Mouse (Mus musculus) bone marrow, adult 2 months (tissue): ENCODE data around the gene Ip6k1. TPM values are rescaled to one million over a fixed set of nuclear protein-coding genes. Genes with fewer than 3 reads are reported as not detected.

Experiments used
- H3K27ac ChIP-seq: fragments of 200-500 bp; 2 replicates; pipeline ENCODE4 v1.5.1; 2012; ENCODE audit warnings: low read depth, mild to moderate bottlenecking, control low read depth, inconsistent platforms, low read length; ENCODE audit not compliant: control insufficient read depth, poor library complexity, insufficient read depth
- H3K4me1 ChIP-seq: fragments of 200-500 bp; 2 replicates; pipeline ENCODE4 v1.6.1; 2011; ENCODE audit warnings: low read length; ENCODE audit not compliant: control insufficient read depth, insufficient read depth
- H3K4me3 ChIP-seq: fragments of 200-500 bp; replicated peaks from 2 replicates; pipeline ENCODE3; 2011; ENCODE audit warnings: mild to moderate bottlenecking, low read depth, low read length, control low read depth; ENCODE audit not compliant: control insufficient read depth
- CTCF ChIP-seq: fragments of 200-500 bp; IDR thresholded peaks from 2 replicates; pipeline ENCODE4 v1.5.1; 2011; ENCODE audit warnings: low read length, control low read depth; ENCODE audit not compliant: control insufficient read depth, insufficient read depth
- POLR2A ChIP-seq: fragments of 200-500 bp; IDR thresholded peaks from 2 replicates; pipeline ENCODE4 v1.6.1; 2011; ENCODE audit warnings: low read depth, mild to moderate bottlenecking, control low read depth, low read length, borderline replicate concordance; ENCODE audit not compliant: control insufficient read depth
- WGBS: fragments of 180-500 bp; shearing (Covaris S2); methylation state at CpG from one replicate; pipeline ENCODE4 v1.1.7; 2018; 5-methylcytosine and 5-hydroxymethylcytosine counted together
- polyA plus RNA-seq: library from polyadenylated mRNA; stranded (reverse); fragments of >200 nt; gene quantifications from 2 replicates; pipeline ENCODE4 v1.2.4, GENCODE M21; 2011; ENCODE audit warnings: low replicate concordance; ENCODE audit not compliant: missing spikeins, insufficient read depth, insufficient read length

Ip6k1 gene
- 54.3 and 99.5 TPM in 2 replicates for polyA plus RNA-seq

DNA sequence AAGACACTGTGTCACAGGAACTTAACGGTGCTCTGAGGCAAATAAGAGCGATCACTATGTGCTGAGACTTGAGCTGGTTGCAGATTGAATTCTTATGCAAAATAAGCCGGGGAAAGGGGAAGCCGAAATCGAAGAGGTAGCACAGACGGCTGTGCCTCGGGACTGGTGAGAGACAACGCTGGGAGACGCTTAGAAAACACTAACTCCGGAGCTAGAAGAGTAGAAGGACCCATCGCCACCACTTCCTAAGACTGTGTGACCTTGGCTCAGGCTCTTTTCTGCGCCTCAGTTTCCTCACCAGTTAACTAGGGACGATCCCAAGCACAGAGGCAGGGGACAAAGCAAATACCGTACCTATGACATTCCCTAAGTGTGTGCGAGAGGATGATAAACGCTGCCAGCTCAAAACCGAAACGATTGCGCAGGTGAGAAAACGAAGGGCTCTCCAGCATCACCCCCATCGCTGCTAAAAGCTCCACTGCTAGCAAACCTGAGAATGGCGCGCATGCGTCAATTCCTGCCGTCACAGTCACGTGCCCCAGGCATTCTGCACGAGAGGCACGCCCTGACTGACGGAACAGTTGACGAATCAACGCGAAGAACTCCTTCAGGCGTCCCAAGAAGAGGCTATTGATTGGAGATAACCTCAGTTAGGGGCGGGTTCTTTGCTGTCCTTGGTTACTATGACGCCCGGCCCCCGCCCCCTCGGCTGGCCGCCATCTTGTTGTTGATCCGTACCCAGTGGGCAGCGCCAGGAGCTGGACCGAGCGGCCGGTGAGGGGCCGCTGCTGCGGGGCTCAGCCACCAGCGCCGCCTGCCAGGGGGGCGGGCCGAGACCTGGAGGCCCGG, at the start of gene Ip6k1:
Ip6k1 (plus strand) TSS at position 580 of the 849 bp plus-strand sequence.
- Histone ChIP-seq H3K4me1 (no peaks in the 10 kb centered on the region; the same call in 1 of the 2 replicates), H3K27ac (peak within 1 kb of the TSS; percentile 91), H3K4me3 (peak within 1 kb of the TSS; percentile 94)
- TF ChIP-seq POLR2A (peak; percentile 89), CTCF (no peak)
- WGBS: under 1% methylated on average over 51 of the region's 51 CpGs

DNA sequence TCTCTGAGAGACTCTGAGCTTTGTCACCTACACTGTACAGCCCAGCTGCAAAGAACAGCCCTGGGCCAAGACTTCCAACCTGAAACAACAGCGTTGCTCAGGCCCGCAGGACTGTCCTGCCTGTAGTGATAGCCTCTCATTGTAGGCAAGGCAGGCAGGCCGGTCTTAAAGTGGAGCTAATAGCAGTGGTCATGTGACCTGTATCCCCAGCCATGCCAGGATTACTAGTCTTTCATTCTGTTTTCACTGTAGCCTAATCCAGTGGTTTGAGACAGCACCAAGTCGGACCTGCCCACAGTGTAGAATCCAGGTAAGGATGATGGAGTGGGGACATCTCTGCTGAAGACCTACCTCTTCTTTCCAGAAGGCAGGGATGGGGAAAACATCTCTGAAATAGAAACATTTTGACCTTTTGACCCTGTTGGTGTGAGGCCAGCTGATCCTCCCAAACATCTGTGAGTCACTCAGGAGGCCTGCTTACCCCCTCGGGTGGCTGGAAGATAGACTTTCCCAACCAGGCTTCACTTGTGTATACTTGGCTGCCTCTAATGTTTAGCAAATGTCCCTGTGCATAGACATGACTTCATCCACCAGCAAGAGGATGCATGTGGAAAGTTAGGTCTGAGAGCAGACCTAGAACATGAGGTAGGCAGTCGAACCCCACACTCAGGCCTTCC, 46.5 kb upstream of the Ip6k1 start:
- TF ChIP-seq POLR2A (no peak), CTCF (no peak)
- Histone ChIP-seq H3K4me1 (no peaks in the 10 kb centered on the region), H3K27ac (no peak overlapping the region), H3K4me3 (no peak overlapping the region)
- 86% methylated on average over 6 of the region's 6 CpGs for WGBS

DNA sequence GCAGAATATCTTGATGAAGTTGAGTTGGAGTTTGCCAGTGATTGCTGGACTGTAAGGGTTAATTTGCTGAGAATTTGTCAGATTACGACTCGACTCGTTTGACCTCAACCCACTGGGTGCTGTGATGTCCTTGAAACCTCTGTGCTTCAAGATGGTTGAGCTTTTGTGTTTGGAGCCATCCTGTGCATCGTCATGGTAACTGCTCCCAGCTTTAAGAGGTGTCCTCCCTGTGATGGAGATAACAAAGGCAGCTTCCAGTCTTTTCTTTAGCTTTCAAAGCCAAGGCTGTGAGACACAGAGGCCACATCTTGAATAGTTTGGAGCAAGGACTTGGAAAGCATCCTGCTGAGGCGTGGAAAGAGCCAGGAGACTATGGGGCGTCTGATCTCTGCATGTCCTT, 45.2 kb upstream of the Ip6k1 start:
- Histone ChIP-seq H3K4me3 (no peak overlapping the region), H3K27ac (no peak overlapping the region), H3K4me1 (no peaks in the 10 kb centered on the region)
- no peak for TF ChIP-seq CTCF
- no peak for TF ChIP-seq POLR2A
- WGBS: 79% methylated on average over 6 of the region's 6 CpGs

DNA sequence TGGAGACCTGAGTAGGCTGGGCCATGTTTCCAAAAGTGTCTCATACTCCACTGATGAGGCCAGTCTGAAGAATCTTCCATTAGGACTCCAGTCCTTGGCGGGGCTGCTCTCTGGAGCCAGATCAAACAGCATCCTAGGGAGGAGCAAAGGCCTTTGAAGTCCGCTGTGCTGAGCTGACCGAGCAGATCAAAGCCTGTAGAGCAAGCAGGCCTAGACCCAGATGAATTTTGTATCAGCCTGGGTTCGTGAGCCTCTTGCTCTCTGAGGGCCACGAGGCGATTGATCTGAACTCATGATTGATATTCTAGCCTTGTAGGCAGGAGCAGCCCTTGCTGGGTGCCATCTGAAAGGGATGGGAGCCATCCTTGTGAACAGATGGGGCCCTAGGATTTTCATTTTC, 42.4 kb upstream of the Ip6k1 start:
- Histone ChIP-seq H3K4me1 (no peaks in the 10 kb centered on the region), H3K27ac (no peak overlapping the region), H3K4me3 (no peak overlapping the region)
- 95% methylated on average over 6 of the region's 6 CpGs for WGBS
- no peak for TF ChIP-seq POLR2A
- no peak for TF ChIP-seq CTCF

DNA sequence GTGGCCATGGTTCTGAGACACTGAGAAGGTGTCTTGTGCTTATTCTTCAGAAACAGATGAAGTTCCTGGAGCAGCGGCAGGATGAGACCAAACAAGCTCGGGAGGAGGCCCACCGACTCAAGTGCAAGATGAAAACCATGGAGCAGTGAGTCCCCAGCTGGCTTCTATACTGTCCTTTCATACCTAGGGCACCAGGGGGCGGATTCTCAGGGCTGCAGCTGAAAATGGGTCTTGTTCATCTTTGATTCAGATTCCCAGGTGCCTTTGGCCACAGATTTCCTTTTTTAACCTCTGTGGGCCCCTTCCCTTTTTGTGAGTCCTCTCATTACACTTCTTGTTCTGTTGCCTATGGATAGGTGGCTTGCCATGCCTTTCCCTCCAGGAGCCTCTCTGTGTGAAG, 41.4 kb upstream of the Ip6k1 start:
- Histone ChIP-seq H3K4me1 (no peaks in the 10 kb centered on the region), H3K4me3 (no peak overlapping the region), H3K27ac (no peak overlapping the region)
- WGBS: 44% methylated on average over 4 of the region's 4 CpGs
- TF ChIP-seq POLR2A (no peak), CTCF (peak; percentile 23; the same call in 1 of the 2 replicates)

DNA sequence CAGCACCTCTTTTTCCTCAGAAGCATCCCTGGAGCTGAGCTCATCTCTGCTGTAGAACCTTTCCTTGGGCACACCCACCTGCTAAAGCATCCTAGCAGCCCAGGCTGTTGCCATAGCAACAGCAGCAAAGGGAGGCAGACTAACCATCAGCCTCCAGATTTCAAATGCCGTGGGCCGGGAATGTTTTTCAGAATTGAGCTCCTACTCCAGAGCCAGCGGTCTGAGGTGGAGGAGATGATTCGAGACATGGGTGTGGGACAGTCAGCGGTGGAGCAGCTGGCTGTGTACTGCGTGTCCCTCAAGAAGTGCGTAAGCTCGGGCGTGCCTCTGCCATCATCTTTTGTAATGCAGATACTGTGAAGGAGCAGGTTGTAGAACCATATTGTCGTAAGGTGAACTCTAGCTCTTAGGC, 40.9 kb upstream of the Ip6k1 start:
- Histone ChIP-seq H3K4me3 (no peak overlapping the region), H3K4me1 (no peaks in the 10 kb centered on the region), H3K27ac (no peak overlapping the region)
- 89% methylated on average over 10 of the region's 10 CpGs for WGBS
- no peak for TF ChIP-seq CTCF
- TF ChIP-seq POLR2A: no peak

DNA sequence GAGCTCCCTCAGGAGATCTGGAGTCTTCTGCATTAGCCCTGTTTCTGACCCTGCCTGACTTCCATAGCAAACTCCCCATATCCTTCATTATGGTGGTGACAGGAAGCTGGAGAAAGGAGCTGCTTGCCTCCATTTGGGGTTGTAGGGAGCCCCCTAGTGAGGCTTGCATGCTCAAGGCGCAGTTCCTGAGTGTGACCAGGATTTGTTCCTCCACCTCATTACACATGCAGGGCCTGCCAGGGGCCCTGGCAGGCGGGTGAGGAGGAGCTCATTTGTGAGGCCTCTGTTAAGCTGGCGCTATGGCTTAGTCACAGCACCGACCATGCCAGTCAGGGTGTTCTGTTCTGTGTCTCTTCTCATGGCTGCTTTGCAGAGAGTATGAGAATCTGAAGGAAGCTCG, 40.4 kb upstream of the Ip6k1 start:
- Histone ChIP-seq H3K4me1 (peaks cover 1% of the 10 kb centered on the region; the same call in 1 of the 2 replicates), H3K27ac (no peak overlapping the region), H3K4me3 (no peak overlapping the region)
- WGBS: 52% methylated on average over 5 of the region's 5 CpGs
- TF ChIP-seq POLR2A: no peak
- no peak for TF ChIP-seq CTCF

DNA sequence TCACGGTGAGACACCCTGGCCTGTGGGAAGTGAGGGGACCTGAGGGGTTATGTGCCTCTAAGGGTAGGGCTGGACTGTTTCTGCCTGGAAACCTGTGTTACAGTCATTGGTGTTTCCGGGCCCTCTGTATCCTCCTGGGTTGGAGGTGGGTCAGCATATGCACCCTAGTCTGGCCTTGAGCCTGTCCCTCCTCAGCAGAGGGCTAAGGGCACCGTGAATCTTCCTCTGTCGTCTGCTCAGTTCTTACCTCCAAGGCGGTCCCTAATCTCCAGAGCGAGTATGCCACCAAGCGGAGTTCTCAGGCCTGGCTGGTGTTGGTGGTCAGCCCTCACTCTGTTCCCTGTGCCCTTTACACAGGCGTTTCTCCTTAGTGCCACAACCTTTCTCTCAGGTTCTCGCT, 39.4 kb upstream of the Ip6k1 start:
- peaks cover 2% of the 10 kb centered on the region; the same call in 1 of the 2 replicates for H3K4me1 ChIP-seq
- H3K4me3 ChIP-seq: no peak overlapping the region
- TF ChIP-seq CTCF: no peak
- TF ChIP-seq POLR2A: no peak
- WGBS: 90% methylated on average over 9 of the region's 9 CpGs
- H3K27ac ChIP-seq: no peak overlapping the region
